Mouse (Mus musculus): ENCODE results near the gene Pcbp3.

The Pcbp3 gene

GRCm38 (mm10) chr10:76842087-76842486 lies 119.6 kb downstream of the Pcbp3 start:
- no peak for DNase-seq

- no peak for DNase-seq
Measured at GRCm38 (mm10) chr10:76841220-76841619, 120.5 kb downstream of the Pcbp3 start.

GRCm38 (mm10) chr10:76840566-76840965 lies 121.1 kb downstream of the Pcbp3 start:
- DNase-seq: peak; percentile 31

- peak; percentile 94 for DNase-seq
Measured at GRCm38 (mm10) chr10:76835497-76836357, 126.0 kb downstream of the Pcbp3 start.

- no peak for DNase-seq
Measured at GRCm38 (mm10) chr10:76832841-76833240, 128.8 kb downstream of the Pcbp3 start.

GRCm38 (mm10) chr10:76831915-76832314 lies 129.8 kb downstream of the Pcbp3 start:
- no peak for DNase-seq

- no peak for DNase-seq
Measured at GRCm38 (mm10) chr10:76831151-76831550, 130.5 kb downstream of the Pcbp3 start.

- DNase-seq: no peak
Measured at GRCm38 (mm10) chr10:76828936-76829335, 132.8 kb downstream of the Pcbp3 start.

GRCm38 (mm10) chr10:76822698-76823097 lies 139.0 kb downstream of the Pcbp3 start:
- no peak for DNase-seq

- peak; percentile 32 for DNase-seq
Measured at GRCm38 (mm10) chr10:76819321-76819720, 142.4 kb downstream of the Pcbp3 start.

- DNase-seq: no peak
Measured at GRCm38 (mm10) chr10:76818337-76818736, 143.3 kb downstream of the Pcbp3 start.

- DNase-seq: no peak
Measured at GRCm38 (mm10) chr10:76816930-76817329, 144.8 kb downstream of the Pcbp3 start.

GRCm38 (mm10) chr10:76816436-76816835 lies 145.3 kb downstream of the Pcbp3 start:
- no peak for DNase-seq

GRCm38 (mm10) chr10:76815481-76815880 lies 146.2 kb downstream of the Pcbp3 start:
- DNase-seq: no peak

- DNase-seq: no peak
Measured at GRCm38 (mm10) chr10:76814811-76815210, 146.9 kb downstream of the Pcbp3 start.

GRCm38 (mm10) chr10:76809916-76810660 lies 151.6 kb downstream of the Pcbp3 start:
- no peak for DNase-seq

GRCm38 (mm10) chr10:76809439-76809838 lies 152.2 kb downstream of the Pcbp3 start:
- DNase-seq: no peak

GRCm38 (mm10) chr10:76808446-76809400 lies 153.0 kb downstream of the Pcbp3 start:
- DNase-seq: no peak

- DNase-seq: no peak
Measured at GRCm38 (mm10) chr10:76802500-76802885, 159.2 kb downstream of the Pcbp3 start.

- DNase-seq: no peak
Measured at GRCm38 (mm10) chr10:76801841-76802499, 159.7 kb downstream of the Pcbp3 start.

- DNase-seq: no peak
Measured at GRCm38 (mm10) chr10:76801237-76801641, 160.4 kb downstream of the Pcbp3 start.

All from kidney, postnatal 10 days (tissue).